Mouse (Mus musculus) T-helper 2 cell (primary cell): ENCODE measurements at regions not wholly inside any gene's neighbourhood (a gene's known extent, or its start where the extent isn't known, plus 50 kb on each side); places are given as distances from the start of the nearest gene placed in this dataset.

Experiments used
- in situ Hi-C: fragments of 300-600 bp; cut with MboI, MseI; formaldehyde crosslinking; loops from one replicate; pipeline ENCODE4 v1.15.1; 2025; ENCODE audit warnings: high pct_unique_total_duplicates

GRCm38 (mm10) chr1:105123936-105124335 lies 232.6 kb downstream of the Rnf152 start:
- in situ Hi-C loops: no loop called here

- in situ Hi-C loops: no loop called here
Measured at GRCm38 (mm10) chr1:105117888-105118287, 238.6 kb downstream of the Rnf152 start.

DNA sequence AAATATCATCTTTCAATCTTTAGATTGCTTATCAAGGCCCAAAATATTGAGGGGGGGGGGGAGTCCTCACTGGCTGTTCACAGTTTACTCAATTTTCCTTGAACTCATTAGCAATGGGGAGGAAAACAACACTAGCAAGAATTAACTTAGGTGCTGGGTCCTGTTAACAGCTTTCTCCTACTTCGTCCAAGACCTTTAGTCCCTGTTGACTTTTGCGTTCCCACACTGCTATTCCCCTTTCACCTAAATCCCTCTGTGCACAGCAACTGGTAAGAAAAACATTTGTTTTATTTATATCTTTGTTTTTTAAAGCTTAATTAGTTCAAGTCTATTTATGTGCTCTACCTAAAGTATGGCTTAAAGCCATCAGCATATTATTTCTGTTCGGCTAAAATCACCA lies 240.3 kb downstream of the Rnf152 start:
- in situ Hi-C loops: no loop called here

- in situ Hi-C loops: no loop called here
Measured at GRCm38 (mm10) chr1:105115391-105115790, 241.1 kb downstream of the Rnf152 start.

DNA sequence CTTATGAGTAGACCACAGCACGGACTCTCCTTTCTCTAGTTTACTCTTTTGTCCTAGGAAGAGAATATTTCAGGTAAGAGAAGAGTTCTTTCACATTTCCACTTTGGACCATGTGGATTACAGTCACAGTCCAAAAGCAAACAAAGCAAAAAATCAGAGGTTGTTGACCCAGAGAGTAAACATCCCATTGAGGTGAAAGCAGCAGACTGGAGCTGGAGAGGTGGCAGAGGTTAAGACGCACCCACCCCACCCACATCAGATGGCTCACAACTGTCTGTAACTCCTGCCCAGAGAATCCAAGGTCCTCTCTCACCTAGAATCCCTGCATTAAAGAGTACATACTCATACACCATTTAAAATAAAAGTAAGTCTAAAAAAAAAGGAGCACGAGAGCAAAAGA lies 241.7 kb downstream of the Rnf152 start:
- in situ Hi-C loops: no loop called here

DNA sequence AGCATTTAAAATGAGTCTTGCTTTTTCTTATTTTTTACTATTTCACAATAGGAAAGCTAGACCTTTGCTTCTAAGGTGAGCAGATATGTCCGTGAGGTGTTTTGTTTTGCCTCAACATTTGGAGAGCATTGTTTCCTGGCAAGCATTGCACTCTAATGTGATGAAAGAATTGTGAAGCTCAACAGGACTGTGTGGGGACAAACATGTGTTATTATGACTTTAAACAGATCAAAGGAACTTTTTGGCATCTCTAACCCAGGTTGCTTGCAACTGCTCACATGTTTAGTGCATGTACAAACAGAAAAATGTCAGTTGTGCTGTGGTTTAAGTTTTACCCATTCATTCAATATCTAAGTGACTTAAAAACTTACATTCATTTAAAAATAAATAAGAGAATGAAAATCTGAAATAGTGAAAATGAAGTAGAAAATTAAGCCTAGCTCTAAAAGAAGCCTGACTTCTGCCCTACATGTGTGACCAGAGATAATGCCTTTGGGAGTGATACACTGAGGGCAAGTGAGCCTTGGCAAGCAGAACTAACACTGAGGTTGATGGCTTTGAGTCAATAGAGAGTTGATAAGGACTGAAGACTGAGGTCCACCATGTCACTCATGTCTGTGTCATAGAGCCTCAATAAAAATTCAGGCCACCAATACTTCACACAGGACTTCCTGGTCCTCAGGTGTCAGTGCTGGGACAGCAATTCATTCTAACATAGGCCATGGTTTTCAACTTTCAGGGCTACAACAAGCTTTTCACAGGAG lies 243.6 kb downstream of the Rnf152 start:
- in situ Hi-C loops: no loop called here

- in situ Hi-C loops: no loop called here
Measured at GRCm38 (mm10) chr1:105111236-105111635, 245.3 kb downstream of the Rnf152 start.

GRCm38 (mm10) chr1:105110581-105111210 lies 245.8 kb downstream of the Rnf152 start:
- in situ Hi-C loops: no loop called here

DNA sequence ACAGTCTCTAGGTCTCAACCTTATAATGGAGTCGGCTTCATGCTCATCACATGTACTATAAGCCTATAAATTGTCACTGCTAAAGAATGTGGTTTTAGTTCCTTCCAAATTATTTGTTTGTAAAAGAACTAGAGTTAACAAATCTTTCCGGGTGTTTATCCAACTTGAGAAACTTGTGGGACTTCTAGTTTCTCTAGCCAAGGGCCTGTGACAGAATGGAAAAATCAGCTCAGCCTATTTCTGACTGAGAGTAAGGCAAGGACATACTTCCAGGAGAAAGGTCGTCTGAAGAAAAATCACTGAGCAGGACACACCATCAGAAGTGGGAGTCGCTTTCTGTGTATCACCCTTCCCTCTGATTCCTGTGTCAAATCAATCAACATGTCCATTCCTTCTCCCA lies 248.7 kb downstream of the Rnf152 start:
- in situ Hi-C loops: no loop called here

- in situ Hi-C loops: no loop called here
Measured at GRCm38 (mm10) chr1:105107257-105107656, 249.3 kb downstream of the Rnf152 start.

- in situ Hi-C loops: no loop called here
Measured at GRCm38 (mm10) chr1:105105211-105105610, 251.3 kb downstream of the Rnf152 start.

- in situ Hi-C loops: no loop called here
Measured at GRCm38 (mm10) chr1:105095091-105095490, 261.4 kb downstream of the Rnf152 start.

DNA sequence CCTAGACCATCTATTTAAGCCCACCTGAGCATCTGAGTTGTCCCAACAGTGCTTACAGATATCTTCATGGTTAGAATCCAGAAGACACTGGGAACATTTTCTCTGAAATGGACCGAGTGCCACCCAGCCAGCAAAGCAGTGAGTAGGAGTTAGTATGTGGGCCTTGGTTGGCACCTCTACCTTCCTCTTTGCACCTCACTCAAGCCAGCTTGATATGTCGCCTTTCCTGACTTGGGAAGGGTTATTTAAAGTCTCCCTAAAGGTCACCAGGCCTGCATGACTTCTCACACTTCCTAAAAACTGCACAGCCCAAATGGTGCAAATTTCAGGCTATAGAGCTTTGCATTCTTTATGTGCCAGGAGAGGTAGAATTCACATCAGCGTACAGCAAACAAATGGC lies 262.0 kb downstream of the Rnf152 start:
- in situ Hi-C loops: no loop called here

DNA sequence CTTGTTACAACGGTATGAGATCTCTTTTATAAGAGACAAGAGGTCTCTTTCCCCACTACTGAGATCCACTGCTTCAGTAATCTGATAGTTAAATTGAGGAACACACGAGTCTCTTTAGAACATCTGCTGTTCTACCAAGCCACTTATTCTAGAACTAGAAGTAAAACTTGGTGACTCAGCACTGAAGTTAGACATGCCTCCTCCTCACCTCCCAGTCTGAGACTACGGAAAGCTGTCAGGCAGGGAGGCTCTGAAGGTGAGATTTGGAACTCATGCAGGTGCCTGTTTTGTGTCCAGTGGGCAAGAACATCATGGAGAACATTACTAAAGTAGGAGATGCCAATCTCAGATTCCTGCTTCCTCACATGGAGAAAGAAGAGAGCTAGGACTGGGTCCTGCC lies 262.6 kb downstream of the Rnf152 start:
- in situ Hi-C loops: no loop called here

- in situ Hi-C loops: no loop called here
Measured at GRCm38 (mm10) chr1:105093012-105093411, 263.5 kb downstream of the Rnf152 start.

DNA sequence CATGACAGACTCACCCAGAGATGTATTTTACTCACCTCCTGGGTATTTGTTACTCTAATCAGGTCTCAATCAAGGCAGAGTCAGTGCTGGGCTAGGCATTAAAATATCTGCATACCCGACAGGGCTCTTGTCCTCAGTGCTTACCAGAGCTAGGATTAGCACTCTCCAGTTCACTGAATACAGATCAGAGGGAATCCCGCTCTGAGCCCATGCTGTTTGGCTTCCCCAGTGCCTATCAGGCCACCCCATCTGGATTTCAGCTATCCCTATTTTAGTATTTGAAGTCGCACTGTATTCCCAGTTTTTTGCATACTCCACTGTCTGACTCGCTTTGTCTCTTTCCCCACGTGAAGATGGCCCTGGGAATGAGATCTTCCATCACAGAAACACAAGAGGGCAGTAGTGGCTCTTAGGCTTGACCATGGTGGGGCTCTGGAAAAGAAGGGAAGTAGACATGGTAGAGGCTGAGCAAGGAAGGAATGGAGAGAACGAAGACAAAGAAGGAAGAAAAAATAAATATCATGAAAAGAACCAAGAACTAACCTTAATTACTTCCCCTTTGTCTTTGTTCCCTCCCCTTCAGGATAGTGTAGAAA lies 264.1 kb downstream of the Rnf152 start:
- in situ Hi-C loops: no loop called here

DNA sequence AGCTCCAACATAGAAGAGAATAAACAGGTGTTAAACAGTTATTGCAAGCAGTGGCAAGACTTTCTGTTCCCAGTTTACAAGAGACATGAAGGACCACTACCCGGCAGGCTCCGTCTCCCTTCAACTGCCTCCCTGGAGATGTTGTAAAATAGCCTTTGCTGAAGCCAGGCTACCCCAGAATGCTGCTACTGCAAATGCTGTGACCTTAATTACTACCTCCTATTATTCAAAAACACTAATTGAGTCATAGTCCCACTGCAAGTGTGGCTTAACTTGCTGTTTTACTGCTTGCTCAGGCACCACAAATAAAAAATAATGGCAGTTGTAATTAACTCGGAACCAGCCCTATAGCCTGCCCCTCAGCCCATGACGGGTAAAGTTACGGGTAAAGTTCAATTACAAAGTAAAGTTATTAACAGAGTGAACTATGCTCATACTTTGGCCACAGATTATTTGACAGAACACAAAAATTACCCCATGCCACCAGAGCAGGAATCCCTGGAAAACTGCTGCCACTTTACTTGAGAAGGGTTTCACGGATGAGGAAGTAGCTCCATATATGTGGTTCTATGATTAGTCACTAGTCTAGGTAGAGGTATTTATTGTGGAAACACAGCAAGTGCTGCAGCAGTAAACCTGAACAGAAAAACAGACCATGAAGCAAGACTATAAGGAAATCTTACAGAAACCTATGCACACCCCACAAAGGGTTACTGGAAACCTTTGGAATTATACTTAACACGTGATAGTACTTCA lies 267.6 kb downstream of the Rnf152 start:
- in situ Hi-C loops: no loop called here

DNA sequence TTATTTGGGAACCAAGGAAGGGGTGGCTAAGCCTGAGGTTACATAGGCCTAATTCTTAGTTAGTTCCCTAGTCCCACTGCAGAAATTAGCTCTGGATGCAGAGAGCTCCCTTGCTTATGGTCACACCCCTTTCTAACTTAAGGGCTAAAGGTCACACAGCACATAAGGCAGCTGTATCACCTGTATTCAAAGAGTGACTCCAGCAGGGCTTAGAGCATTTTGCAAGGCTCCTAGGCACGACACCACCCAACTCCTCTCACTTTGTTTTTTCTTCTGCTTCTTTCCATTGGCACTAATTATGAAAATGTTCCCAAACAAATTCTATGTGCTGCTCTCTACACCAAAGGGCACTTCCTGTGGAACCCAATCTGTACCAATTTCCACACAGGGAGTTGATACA lies 268.9 kb downstream of the Rnf152 start:
- in situ Hi-C loops: no loop called here

GRCm38 (mm10) chr1:105084556-105084955 lies 272.0 kb downstream of the Rnf152 start:
- in situ Hi-C loops: no loop called here

DNA sequence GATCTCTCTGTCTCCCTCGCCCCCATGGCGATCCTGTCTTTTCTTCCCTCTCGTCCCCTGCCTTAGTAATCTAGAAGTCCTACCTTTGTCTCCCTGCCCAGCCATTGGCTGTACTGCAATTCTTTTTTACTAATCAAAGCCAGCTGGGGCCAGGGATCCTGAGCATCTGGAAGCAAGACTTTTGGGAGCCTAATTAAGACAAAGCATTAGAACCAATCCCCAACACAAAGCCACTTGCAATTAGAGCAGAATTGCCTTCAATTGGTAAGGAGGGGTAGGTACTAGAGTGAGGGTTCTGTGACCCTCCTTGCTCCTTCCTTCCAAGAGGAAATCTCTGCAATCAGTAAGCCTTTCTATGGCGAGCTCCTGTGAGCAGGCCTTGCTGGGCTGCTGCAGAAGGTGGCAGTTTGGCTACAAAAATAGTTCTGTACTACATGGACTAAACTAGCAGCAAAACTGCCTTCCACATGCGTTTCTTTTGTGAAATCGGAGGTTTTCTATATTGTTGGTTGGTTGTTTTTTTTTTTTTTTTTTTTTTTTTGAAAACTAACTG lies 272.9 kb downstream of the Rnf152 start:
- in situ Hi-C loops: no loop called here

DNA sequence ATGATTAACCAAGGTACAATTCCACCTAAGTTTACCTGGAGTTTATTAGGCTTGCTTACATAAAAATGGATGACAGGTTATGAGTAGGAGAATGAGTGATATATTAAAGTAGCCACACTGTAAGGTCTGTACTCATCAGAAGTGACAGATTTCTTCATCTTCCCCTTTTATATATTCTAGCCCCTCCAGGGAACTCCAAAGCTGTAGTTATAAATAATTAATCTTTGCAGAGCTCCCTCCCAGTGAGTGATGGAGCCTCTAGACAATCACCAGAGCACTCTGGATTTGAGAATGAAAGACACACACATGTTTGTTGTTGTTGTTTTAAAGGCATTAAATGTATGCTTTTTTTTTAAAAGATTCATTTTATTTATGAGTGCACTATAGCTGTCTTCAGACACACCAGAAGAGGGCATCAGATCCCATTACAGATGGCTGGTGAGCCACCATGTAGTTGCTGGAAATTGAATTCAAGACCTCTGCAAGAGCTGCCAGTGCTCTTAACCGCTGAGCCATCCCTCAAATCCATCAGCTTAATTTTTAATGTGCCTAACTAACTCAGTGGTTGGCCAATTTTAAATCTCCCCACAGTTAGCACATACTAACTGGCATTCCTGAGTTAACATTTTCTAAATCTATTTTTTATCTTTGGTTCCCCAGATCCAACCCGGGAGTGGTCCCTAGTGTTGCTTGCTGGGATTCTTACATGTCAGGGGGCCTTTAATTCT lies 273.5 kb downstream of the Rnf152 start:
- in situ Hi-C loops: no loop called here
